ENCODE assay signal across 24 mouse cellular contexts in genomic region chr10:40432375-40432774, GRCm38 (mm10).
DNase-seq lines count a peak whose midpoint lies in the region; ATAC-seq and TF ChIP-seq lines count a peak whose summit lies in the region.
"Had no signal": no experiment of that assay in that cellular context is flagged by ENCODE, and none has a peak within 500 bp of the region (broad histone marks: within the 10 kb centered on the region; RNA-seq: fewer than 3 reads in every experiment).

No protein-coding gene starts in this region.

- TF ChIP-seq POLR2A in cerebellum, adult 2 months (IDR thresholded peaks at IDR 0.05; ENCODE audit: borderline replicate concordance, insufficient read depth, low read length): no peak

- 0 out of 2 replicates have a peak, but pooled peaks have one; percentile 4 for ATAC-seq in granulocyte monocyte progenitor cell, adult 5-6 weeks (replicated peaks; ENCODE audit: poor library complexity, severe bottlenecking)
- ATAC-seq: activated CD4-positive, CD25-positive, alpha-beta regulatory T cell, adult 4 months; CD4-positive, CD25-positive, alpha-beta regulatory T cell, adult 4 months; forebrain, embryonic 14.5 days; forebrain, embryonic 16.5 days; Patski had no signal

- WGBS in cerebellum, adult 2 months: 56% methylated on average over 9 of the region's 9 CpGs

- no peaks in the 10 kb centered on the region for H3K27me3 ChIP-seq in cerebellum, adult 2 months (ENCODE audit: control insufficient read depth, insufficient read depth, low read length)
- H3K27me3 ChIP-seq: CH12.LX; embryonic facial prominence, embryonic 13.5 days; embryonic facial prominence, embryonic 15.5 days; forebrain, embryonic 12.5 days; Patski had no signal

- TF ChIP-seq CTCF in cerebellum, adult 2 months (IDR thresholded peaks at IDR 0.05; ENCODE audit: borderline replicate concordance, insufficient read depth, low read depth, low read length): no peak

- DNase-seq in cerebellum, adult 2 months: peak; percentile 40 to 57
- no peak for DNase-seq in cerebellum, postnatal 4 days (ENCODE audit: low spot score in 2 of 2)
- DNase-seq in cerebellum, adult 9-11 months: peak; percentile 27
- DNase-seq in cerebellum, postnatal 14 days: no peak
- peak; percentile 58 for DNase-seq in brain, adult 2 months (ENCODE audit: low read depth, low spot score)
- DNase-seq in layer of hippocampus, postnatal 14 days (ENCODE audit: low spot score in 2 of 2): no peak
- no peak for DNase-seq in lung, postnatal 10 days
- DNase-seq: adrenal gland, adult 8-10 months; adrenal gland, postnatal 14 days; adrenal gland, postnatal 36 days; cerebellum, adult 8-10 months; embryo, embryonic 11 days had no signal

- H3K27ac ChIP-seq in cerebellum, adult 2 months (ENCODE audit: insufficient read depth, low read length): no peak overlapping the region
- H3K27ac ChIP-seq: embryonic facial prominence, embryonic 13.5 days; embryonic facial prominence, embryonic 15.5 days; forebrain, embryonic 10.5 days; forebrain, embryonic 12.5 days had no signal

- no peak overlapping the region for H3K4me3 ChIP-seq in cerebellum, adult 2 months (replicated peaks; ENCODE audit: insufficient read depth, low read depth, low read length)
- H3K4me3 ChIP-seq: embryonic facial prominence, embryonic 13.5 days; embryonic facial prominence, embryonic 15.5 days; erythroblast, embryonic 14.5 days; forebrain, embryonic 10.5 days; forebrain, embryonic 12.5 days had no signal

- H3K4me1 ChIP-seq in cerebellum, adult 2 months (ENCODE audit: control insufficient read depth, insufficient read depth, low read length): peaks cover 2% of the 10 kb centered on the region
- H3K4me1 ChIP-seq: embryonic facial prominence, embryonic 13.5 days; embryonic facial prominence, embryonic 15.5 days; forebrain, embryonic 12.5 days had no signal

Comparison
In these comparisons a context has a peak if more than half of its experiments do, and no peak if none do; other contexts are left out.
1. DNase-seq: peak in cerebellum, adult 2 months (2 of 2), cerebellum, adult 9-11 months (single experiment) and brain, adult 2 months (single experiment); none in cerebellum, postnatal 4 days (0 of 2), cerebellum, postnatal 14 days (0 of 2), layer of hippocampus, postnatal 14 days (0 of 2) and lung, postnatal 10 days (single experiment).